Mouse (Mus musculus) ovary, postnatal 14 days (tissue): ENCODE results near the gene Il33.

Experiments used
- DNase-seq: peaks from one replicate; pipeline ENCODE4 v3.0.0; 2022; ENCODE audit warnings: low spot score

Il33 gene

GRCm38 (mm10) chr19:30000406-30001365, 75.8 kb downstream of the Il33 start:
- no peak for DNase-seq

- DNase-seq = no peak
Measured at GRCm38 (mm10) chr19:30001550-30001949, 76.6 kb downstream of the Il33 start.

DNA sequence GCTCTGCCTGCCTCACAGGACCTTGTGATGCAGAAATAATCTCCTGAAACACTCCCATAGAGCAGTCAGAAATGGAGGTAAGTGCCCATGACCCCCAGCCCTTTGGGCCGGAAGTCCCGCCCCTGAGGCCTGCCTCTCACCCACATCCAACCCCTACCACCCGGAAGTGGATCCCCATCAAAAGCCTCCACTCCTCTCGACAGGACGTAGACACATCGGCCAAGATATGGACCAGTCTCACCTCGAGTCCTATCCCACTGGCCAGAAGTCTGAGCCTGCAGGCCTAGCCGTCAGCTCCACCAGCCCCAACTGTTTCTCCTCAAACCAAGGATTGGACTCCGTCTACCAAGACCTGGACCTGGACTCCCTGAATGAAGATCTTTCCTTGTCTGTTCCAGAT, 78.7 kb downstream of the Il33 start, which contains the start of gene Trpd52l3:
TSS of gene Trpd52l3 (plus strand) at position 170 of the 400 bp plus-strand sequence.
- DNase-seq = no peak

GRCm38 (mm10) chr19:30006371-30006770, 81.5 kb downstream of the Il33 start:
- DNase-seq = no peak
